8 mouse cellular contexts compared by ENCODE assay signal in the genomic region with DNA sequence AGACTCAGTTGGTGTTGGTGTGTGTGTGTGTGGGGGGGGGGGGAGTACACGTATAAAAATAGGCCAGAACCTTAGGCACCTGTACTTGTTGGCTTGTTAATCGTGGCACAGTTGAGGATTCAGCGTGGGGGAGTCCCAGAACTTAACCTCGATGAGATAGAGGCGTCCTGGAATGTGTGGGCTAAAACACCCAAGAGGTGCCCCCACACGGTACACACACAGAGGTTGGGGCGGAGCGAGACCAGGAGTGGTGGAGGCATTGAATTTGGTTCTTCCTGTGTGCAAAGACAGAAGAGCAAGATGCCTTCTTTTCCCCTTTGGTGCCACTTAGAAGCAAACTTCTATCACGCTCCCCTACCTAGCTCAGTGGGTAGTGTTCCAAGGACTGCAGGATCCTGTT. TPM values are rescaled to one million over a fixed set of nuclear protein-coding genes. Genes with fewer than 3 reads are reported as not detected.
DNase-seq lines count a peak whose midpoint lies in the region; ATAC-seq lines count a peak whose summit lies in the region.

No protein-coding gene starts in this region.

- peaks cover 6% of the 10 kb centered on the region; the same call in 1 of the 2 replicates for H3K27me3 ChIP-seq in lung, embryonic 15.5 days
- peaks cover 43% of the 10 kb centered on the region for H3K27me3 ChIP-seq in embryonic facial prominence, embryonic 13.5 days
- peaks cover 7% of the 10 kb centered on the region; the same call in 1 of the 2 replicates for H3K27me3 ChIP-seq in limb, embryonic 13.5 days
- no peaks in the 10 kb centered on the region; the same call in 1 of the 2 replicates for H3K27me3 ChIP-seq in stomach, embryonic 16.5 days (ENCODE audit: control insufficient read depth, insufficient read depth, low read length)

- DNase-seq in lung, postnatal 14 days = no peak
- DNase-seq in cerebellum, adult 11-12 months = no peak
- no peak for DNase-seq in cerebellum, adult 11 months
- DNase-seq in urinary bladder, postnatal 25 days (ENCODE audit: low spot score) = no peak

- peak overlapping the region; percentile 63 for H3K4me2 ChIP-seq in lung, embryonic 15.5 days
- peak overlapping the region; percentile 63 for H3K4me2 ChIP-seq in embryonic facial prominence, embryonic 13.5 days
- peak overlapping the region; percentile 64 for H3K4me2 ChIP-seq in limb, embryonic 13.5 days (replicated peaks)
- H3K4me2 ChIP-seq in stomach, embryonic 16.5 days (ENCODE audit: low read depth, low read length) = peak overlapping the region; percentile 68

- H3K4me1 ChIP-seq in lung, embryonic 15.5 days = no peaks in the 10 kb centered on the region
- no peaks in the 10 kb centered on the region for H3K4me1 ChIP-seq in embryonic facial prominence, embryonic 13.5 days
- 0 out of 2 replicates have a peak, but pooled peaks cover 3% of the 10 kb centered on the region for H3K4me1 ChIP-seq in limb, embryonic 13.5 days
- no peaks in the 10 kb centered on the region for H3K4me1 ChIP-seq in stomach, embryonic 16.5 days (ENCODE audit: control insufficient read depth, insufficient read depth, low read length)

- 0 out of 2 replicates have a peak, but pooled peaks have one; percentile 5 for ATAC-seq in lung, embryonic 15.5 days (ENCODE audit: borderline replicate concordance, extremely low read depth, low FRiP score, low TSS enrichment)
- no peak for ATAC-seq in embryonic facial prominence, embryonic 13.5 days (ENCODE audit: insufficient number of reproducible peaks, insufficient read depth, low FRiP score, low TSS enrichment, low read depth)
- ATAC-seq in limb, embryonic 13.5 days (ENCODE audit: low FRiP score, low read depth) = no peak
- ATAC-seq in stomach, embryonic 16.5 days (ENCODE audit: insufficient read depth, low FRiP score) = peak; percentile 34; the same call in 1 of the 2 replicates

- H3K36me3 ChIP-seq in lung, embryonic 15.5 days = no peaks in the 10 kb centered on the region
- H3K36me3 ChIP-seq in embryonic facial prominence, embryonic 13.5 days = no peaks in the 10 kb centered on the region
- no peaks in the 10 kb centered on the region for H3K36me3 ChIP-seq in limb, embryonic 13.5 days
- no peaks in the 10 kb centered on the region for H3K36me3 ChIP-seq in stomach, embryonic 16.5 days (ENCODE audit: control insufficient read depth, insufficient read depth, low read length)

- H3K9me3 ChIP-seq in lung, embryonic 15.5 days = no peaks in the 10 kb centered on the region
- H3K9me3 ChIP-seq in embryonic facial prominence, embryonic 13.5 days = no peaks in the 10 kb centered on the region
- no peaks in the 10 kb centered on the region for H3K9me3 ChIP-seq in limb, embryonic 13.5 days
- no peaks in the 10 kb centered on the region for H3K9me3 ChIP-seq in stomach, embryonic 16.5 days (replicated peaks; ENCODE audit: control insufficient read depth, low read length)

- peak overlapping the region; percentile 41 for H3K4me3 ChIP-seq in lung, embryonic 15.5 days
- peak overlapping the region; percentile 54 for H3K4me3 ChIP-seq in embryonic facial prominence, embryonic 13.5 days
- H3K4me3 ChIP-seq in limb, embryonic 13.5 days = peak overlapping the region; percentile 56
- peak overlapping the region; percentile 54 for H3K4me3 ChIP-seq in stomach, embryonic 16.5 days (replicated peaks; ENCODE audit: low read length)

- no peak overlapping the region for H3K9ac ChIP-seq in lung, embryonic 15.5 days
- H3K9ac ChIP-seq in embryonic facial prominence, embryonic 13.5 days = peak overlapping the region; percentile 68
- H3K9ac ChIP-seq in limb, embryonic 13.5 days = peak overlapping the region; percentile 67
- peak overlapping the region; percentile 66 for H3K9ac ChIP-seq in stomach, embryonic 16.5 days (ENCODE audit: low read length)

- no peak overlapping the region for H3K27ac ChIP-seq in lung, embryonic 15.5 days
- no peak overlapping the region for H3K27ac ChIP-seq in embryonic facial prominence, embryonic 13.5 days
- H3K27ac ChIP-seq in limb, embryonic 13.5 days = peak overlapping the region; percentile 65; the same call in 1 of the 2 replicates
- H3K27ac ChIP-seq in stomach, embryonic 16.5 days (ENCODE audit: low read length) = no peak overlapping the region

- WGBS in lung, embryonic 15.5 days = 36% methylated on average over 9 of the region's 9 CpGs
- 47% methylated on average over 9 of the region's 9 CpGs for WGBS in embryonic facial prominence, embryonic 13.5 days
- 39% methylated on average over 9 of the region's 9 CpGs for WGBS in limb, embryonic 13.5 days
- 36% methylated on average over 9 of the region's 9 CpGs for WGBS in stomach, embryonic 16.5 days

RNA-seq across cellular contexts. Expression of a gene that starts 1.2 kb away (rescaled TPM):
- polyA plus RNA-seq in lung, embryonic 15.5 days (2015; fragmentation: Nextera tagmentation; extraction: Ambion mirVana) = 6.6 and 7.0 TPM in 2 replicates
- polyA plus RNA-seq in embryonic facial prominence, embryonic 13.5 days (2015; fragmentation: Nextera tagmentation; extraction: Ambion mirVana) = 13.9 and 18.6 TPM in 2 replicates
- 27.4 and 28.7 TPM in 2 replicates for polyA plus RNA-seq in limb, embryonic 13.5 days (2015; fragmentation: Nextera tagmentation; extraction: Ambion mirVana)
- 6.1 and 6.5 TPM in 2 replicates for polyA plus RNA-seq in stomach, embryonic 16.5 days (2015; fragmentation: Nextera tagmentation; extraction: Ambion mirVana)

Comparison
In these comparisons a context has a peak if more than half of its experiments do, and no peak if none do; other contexts are left out.
1. ATAC-seq: peak in lung, embryonic 15.5 days (single experiment) and stomach, embryonic 16.5 days (single experiment); none in embryonic facial prominence, embryonic 13.5 days (single experiment) and limb, embryonic 13.5 days (single experiment).
2. Peak in every context shown above with its lines, with median percentiles within 50 percentile points of each other: H3K4me2 ChIP-seq and H3K4me3 ChIP-seq.